Mouse (Mus musculus): ENCODE results near the gene Slc35g1.

- no peak for TF ChIP-seq CTCF (IDR thresholded peaks at IDR 0.05; ENCODE audit: low read depth, low read length)
- TF ChIP-seq TAL1 (conservative IDR thresholded peaks at IDR 0.05; ENCODE audit: low read depth, low read length) = no peak
- TF ChIP-seq GATA2 (IDR thresholded peaks at IDR 0.05; ENCODE audit: borderline replicate concordance, low read depth, low read length) = no peak
- no peak for TF ChIP-seq GATA1 (IDR thresholded peaks at IDR 0.05; ENCODE audit: borderline replicate concordance, low read length)
Measured at GRCm38 (mm10) chr19:38356211-38356828, 39.5 kb upstream of the Slc35g1 start.
